Mouse (Mus musculus): ENCODE results near the gene Ghr. TPM values are rescaled to one million over a fixed set of nuclear protein-coding genes. Genes with fewer than 3 reads are reported as not detected.

Gene Ghr
- total RNA-seq, 2 experiments from 2014 or later: 97.1 to 253 TPM

GRCm38 (mm10) chr15:3452080-3452752 lies 131.1 kb downstream of the Ghr start:
- DNase-seq (ENCODE audit: low spot score in 2 of 2): no peak

- DNase-seq (ENCODE audit: low spot score in 2 of 2): no peak
These were observed 133.7 kb downstream of the Ghr start for GRCm38 (mm10) chr15:3449564-3449963.

GRCm38 (mm10) chr15:3445285-3445909 lies 137.9 kb downstream of the Ghr start:
- DNase-seq (ENCODE audit: low spot score in 2 of 2): no peak

- no peak for DNase-seq (ENCODE audit: low spot score in 2 of 2)
These were observed 138.8 kb downstream of the Ghr start for GRCm38 (mm10) chr15:3444448-3445020.

- peak in 1 of 2 experiments; percentile 28 for DNase-seq (ENCODE audit: low spot score in 2 of 2)
These were observed 141.6 kb downstream of the Ghr start for GRCm38 (mm10) chr15:3441506-3442286.

- no peak for DNase-seq (ENCODE audit: low spot score in 2 of 2)
These were observed 145.9 kb downstream of the Ghr start for GRCm38 (mm10) chr15:3437381-3437780.

- DNase-seq (ENCODE audit: low spot score in 2 of 2): no peak
These were observed 147.7 kb downstream of the Ghr start for GRCm38 (mm10) chr15:3435637-3436036.

GRCm38 (mm10) chr15:3434461-3434860 lies 148.8 kb downstream of the Ghr start:
- no peak for DNase-seq (ENCODE audit: low spot score in 2 of 2)

GRCm38 (mm10) chr15:3433281-3433680 lies 150.0 kb downstream of the Ghr start:
- no peak for DNase-seq (ENCODE audit: low spot score in 2 of 2)

- DNase-seq (ENCODE audit: low spot score in 2 of 2): no peak
These were observed 150.5 kb downstream of the Ghr start for GRCm38 (mm10) chr15:3432823-3433222.

- no peak for DNase-seq (ENCODE audit: low spot score in 2 of 2)
These were observed 153.9 kb downstream of the Ghr start for GRCm38 (mm10) chr15:3429417-3429816.

GRCm38 (mm10) chr15:3429001-3429400 lies 154.3 kb downstream of the Ghr start:
- DNase-seq (ENCODE audit: low spot score in 2 of 2): no peak

GRCm38 (mm10) chr15:3426401-3426800 lies 156.9 kb downstream of the Ghr start:
- DNase-seq (ENCODE audit: low spot score in 2 of 2): no peak

GRCm38 (mm10) chr15:3423177-3423576 lies 160.1 kb downstream of the Ghr start:
- peak in 1 of 2 experiments; percentile 29 for DNase-seq (ENCODE audit: low spot score in 2 of 2)

GRCm38 (mm10) chr15:3417699-3418098 lies 165.6 kb downstream of the Ghr start:
- DNase-seq (ENCODE audit: low spot score in 2 of 2): no peak

GRCm38 (mm10) chr15:3413103-3413502 lies 170.2 kb downstream of the Ghr start:
- DNase-seq (ENCODE audit: low spot score in 2 of 2): no peak

GRCm38 (mm10) chr15:3408478-3408877 lies 174.8 kb downstream of the Ghr start:
- DNase-seq (ENCODE audit: low spot score in 2 of 2): no peak

- DNase-seq (ENCODE audit: low spot score in 2 of 2): no peak
These were observed 184.1 kb downstream of the Ghr start for GRCm38 (mm10) chr15:3399196-3399595.

GRCm38 (mm10) chr15:3397369-3398100 lies 185.8 kb downstream of the Ghr start:
- DNase-seq (ENCODE audit: low spot score in 2 of 2): no peak

GRCm38 (mm10) chr15:3396149-3396548 lies 187.1 kb downstream of the Ghr start:
- DNase-seq (ENCODE audit: low spot score in 2 of 2): no peak

- no peak for DNase-seq (ENCODE audit: low spot score in 2 of 2)
These were observed 187.6 kb downstream of the Ghr start for GRCm38 (mm10) chr15:3395700-3396099.

Measured in adrenal gland, adult 18-20 months (tissue).